Mouse (Mus musculus): ENCODE measurements around the gene Ankrd35.

DNA sequence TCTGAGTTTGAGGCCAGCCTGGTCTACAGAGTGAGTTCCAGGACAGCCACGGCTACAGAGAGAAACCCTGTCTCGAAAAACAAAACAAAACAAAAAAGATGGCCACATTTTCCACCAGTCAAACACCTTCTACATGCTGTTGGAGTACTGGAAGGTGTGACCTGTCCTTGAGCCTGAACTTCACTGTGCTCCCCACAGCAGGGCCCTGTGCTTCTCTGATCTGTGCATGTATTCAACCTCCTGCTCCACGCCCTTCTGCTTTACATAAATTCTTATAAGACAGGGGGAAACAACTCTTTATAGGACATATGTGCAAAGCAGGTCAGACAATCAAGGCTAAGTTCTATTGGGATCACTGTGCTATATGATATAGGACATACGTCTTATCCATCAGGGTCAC is 46.7 kb upstream of the Ankrd35 start:
- TF ChIP-seq CTCF (IDR thresholded peaks at IDR 0.05; ENCODE audit: insufficient read depth, low read length) = no peak
- TF ChIP-seq POLR2A (IDR thresholded peaks at IDR 0.05; ENCODE audit: borderline replicate concordance, extremely low read depth, low read depth, low read length) = no peak
